Mouse (Mus musculus) megakaryocyte, adult 5-6 weeks (primary cell): ENCODE measurements around the gene Hbb-bt. TPM values are rescaled to one million over a fixed set of nuclear protein-coding genes. Genes with fewer than 3 reads are reported as not detected.
"Not testable (repeated sequence)": the region's sequence is repeated elsewhere in the genome, so short reads cannot be mapped to it uniquely, and the experiment has no call there.

Experiments used
- ATAC-seq: 2 replicates; pipeline ENCODE4 v1.8.0; 2016; ENCODE audit warnings: mild to moderate bottlenecking, inconsistent platforms; ENCODE audit not compliant: poor library complexity, severe bottlenecking
- total RNA-seq, 2 experiments: library from RNA; stranded (forward) in 1 of 2; stranded (reverse) in 1 of 2; fragments of 153-499, 151-499 nt in 1 of 2; fragments of 221-1000, 200-1000 nt in 1 of 2; gene quantifications; 2 replicates each; pipeline versions ENCODE4 v1.2.3 to v1.2.4; 2015 to 2017

The Hbb-bt gene
- total RNA-seq (2015): 43.0 and 130 TPM in 2 replicates
- 14.3 and 23.0 TPM in 2 replicates for total RNA-seq (2017)

GRCm38 (mm10) chr7:103813766-103814165 is at the start of gene Hbb-bt:
Hbb-bt (minus strand) TSS chr7:103813996.
- peak; percentile 47 for ATAC-seq

- peak; percentile 67 for ATAC-seq
Observed at GRCm38 (mm10) chr7:103861531-103861930, 47.7 kb upstream of the Hbb-bt start.

GRCm38 (mm10) chr7:103860855-103861254 is 47.1 kb upstream of the Hbb-bt start:
- ATAC-seq: peak; percentile 86

GRCm38 (mm10) chr7:103859076-103859475 is 45.3 kb upstream of the Hbb-bt start:
- ATAC-seq: peak; percentile 56

GRCm38 (mm10) chr7:103854669-103855068 is 40.9 kb upstream of the Hbb-bt start:
- no peak for ATAC-seq

GRCm38 (mm10) chr7:103853090-103853489 is 39.3 kb upstream of the Hbb-bt start, which contains the start of gene Hbb-y:
Hbb-y (minus strand) TSS chr7:103853216.
- ATAC-seq: no peak

GRCm38 (mm10) chr7:103844525-103845325 is 30.9 kb upstream of the Hbb-bt start:
- ATAC-seq: no peak

- no peak for ATAC-seq
Observed at GRCm38 (mm10) chr7:103843034-103843433, 29.2 kb upstream of the Hbb-bt start, which contains the start of gene Hbb-bh1. Hbb-bh1 (minus strand) TSS chr7:103843164.

- ATAC-seq: no peak
Observed at GRCm38 (mm10) chr7:103840268-103840667, 26.5 kb upstream of the Hbb-bt start, which contains the start of gene Hbb-bh2. Hbb-bh2 (minus strand) TSS chr7:103840520.

GRCm38 (mm10) chr7:103827808-103828207 is 14.0 kb upstream of the Hbb-bt start, which contains the start of gene Hbb-bs:
Hbb-bs (minus strand) TSS chr7:103828096.
- peak; percentile 46 for ATAC-seq

GRCm38 (mm10) chr7:103827139-103827538 is 13.3 kb upstream of the Hbb-bt start:
- ATAC-seq: peak; percentile 71

- ATAC-seq: no peak
Observed at GRCm38 (mm10) chr7:103826255-103826887, 12.6 kb upstream of the Hbb-bt start.

GRCm38 (mm10) chr7:103825536-103826254 is 11.9 kb upstream of the Hbb-bt start:
- ATAC-seq: no peak

- ATAC-seq: no peak
Observed at GRCm38 (mm10) chr7:103824597-103824996, 10.8 kb upstream of the Hbb-bt start.

GRCm38 (mm10) chr7:103815085-103815484 is 1.3 kb upstream of the Hbb-bt start:
- not testable (repeated sequence) for ATAC-seq

- peak; percentile 65 for ATAC-seq
Observed at GRCm38 (mm10) chr7:103813152-103813551, 644 bp downstream of the Hbb-bt start.

GRCm38 (mm10) chr7:103812174-103812573 is 1.6 kb downstream of the Hbb-bt start:
- peak; percentile 56 for ATAC-seq

GRCm38 (mm10) chr7:103811223-103811845 is 2.5 kb downstream of the Hbb-bt start:
- ATAC-seq: no peak

GRCm38 (mm10) chr7:103810746-103811145 is 3.0 kb downstream of the Hbb-bt start:
- ATAC-seq: no peak

- no peak for ATAC-seq
Observed at GRCm38 (mm10) chr7:103810296-103810695, 3.5 kb downstream of the Hbb-bt start.

- ATAC-seq: no peak
Observed at GRCm38 (mm10) chr7:103809801-103810155, 4.0 kb downstream of the Hbb-bt start.
